Mouse (Mus musculus): ENCODE results near the gene Klhl29. TPM values are rescaled to one million over a fixed set of nuclear protein-coding genes. Genes with fewer than 3 reads are reported as not detected.

The Klhl29 gene
- polyA plus RNA-seq, 1 experiment from 2014 or later: 3.4 TPM

GRCm38 (mm10) chr12:5267271-5268187, 108.0 kb downstream of the Klhl29 start:
- no peak overlapping the region for H3K9ac ChIP-seq (replicated peaks; ENCODE audit: low read depth, low read length)
- 59% methylated on average over 9 of the region's 9 CpGs for WGBS

DNA sequence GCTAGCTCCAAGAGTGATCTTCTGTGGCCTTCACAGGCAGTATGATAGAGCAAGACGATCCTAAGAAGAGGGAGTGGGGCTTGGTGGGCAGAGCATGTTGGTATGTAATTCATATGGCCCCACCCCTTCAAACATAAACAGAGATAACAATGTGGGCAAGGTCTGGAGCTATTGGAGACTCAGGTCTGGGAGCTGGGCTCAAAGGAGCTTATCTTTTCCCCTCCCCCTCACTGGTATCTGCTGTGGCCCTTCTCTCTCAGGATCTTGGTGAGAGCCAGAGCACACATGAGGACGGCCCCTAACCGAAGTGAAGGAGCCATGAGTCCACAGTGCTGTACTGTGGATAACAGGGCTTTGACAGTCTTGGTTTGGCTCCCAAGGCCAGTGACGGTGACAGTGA, 108.7 kb downstream of the Klhl29 start:
- WGBS: 50% methylated on average over 4 of the region's 4 CpGs
- Histone ChIP-seq H3K4me3 (ENCODE audit: low read depth, low read length) (no peak overlapping the region), H3K27ac (ENCODE audit: low read length) (no peak overlapping the region), H3K4me2 (replicated peaks; ENCODE audit: low read depth, low read length) (no peak overlapping the region), H3K9ac (replicated peaks; ENCODE audit: low read depth, low read length) (no peak overlapping the region), H3K27me3 (ENCODE audit: control insufficient read depth, insufficient read depth, low read length) (no peaks in the 10 kb centered on the region), H3K4me1 (ENCODE audit: control insufficient read depth, insufficient read depth, low read length) (peaks cover 4% of the 10 kb centered on the region; the same call in 1 of the 2 replicates), H3K36me3 (ENCODE audit: control insufficient read depth, insufficient read depth, low read length) (no peaks in the 10 kb centered on the region), H3K9me3 (ENCODE audit: control insufficient read depth, low read depth, low read length) (no peaks in the 10 kb centered on the region)
- peak; percentile 57; the same call in 1 of the 2 replicates for ATAC-seq (ENCODE audit: insufficient number of reproducible peaks, insufficient read depth, low FRiP score, low read depth)

More at GRCm38 (mm10) chr12:5267271-5268187, 108.0 kb downstream of the Klhl29 start:
- H3K27me3 ChIP-seq (ENCODE audit: control insufficient read depth, insufficient read depth, low read length): no peaks in the 10 kb centered on the region
- H3K4me1 ChIP-seq (ENCODE audit: control insufficient read depth, insufficient read depth, low read length): peaks cover 4% of the 10 kb centered on the region; the same call in 1 of the 2 replicates
- peak overlapping the region; percentile 29; the same call in 1 of the 2 replicates for H3K27ac ChIP-seq (ENCODE audit: low read length)
- H3K36me3 ChIP-seq (ENCODE audit: control insufficient read depth, insufficient read depth, low read length): no peaks in the 10 kb centered on the region
- H3K9me3 ChIP-seq (ENCODE audit: control insufficient read depth, low read depth, low read length): no peaks in the 10 kb centered on the region
- H3K4me3 ChIP-seq (ENCODE audit: low read depth, low read length): no peak overlapping the region
- peak; percentile 43; the same call in 1 of the 2 replicates for ATAC-seq (ENCODE audit: insufficient number of reproducible peaks, insufficient read depth, low FRiP score, low read depth)
- H3K4me2 ChIP-seq (replicated peaks; ENCODE audit: low read depth, low read length): 0 out of 2 replicates have a peak overlapping the region, but pooled peaks have one; percentile 4

- Histone ChIP-seq H3K9me3 (ENCODE audit: control insufficient read depth, low read depth, low read length) (no peaks in the 10 kb centered on the region), H3K27me3 (ENCODE audit: control insufficient read depth, insufficient read depth, low read length) (no peaks in the 10 kb centered on the region), H3K4me2 (replicated peaks; ENCODE audit: low read depth, low read length) (no peak overlapping the region), H3K36me3 (ENCODE audit: control insufficient read depth, insufficient read depth, low read length) (no peaks in the 10 kb centered on the region), H3K9ac (replicated peaks; ENCODE audit: low read depth, low read length) (no peak overlapping the region), H3K27ac (ENCODE audit: low read length) (no peak overlapping the region), H3K4me3 (ENCODE audit: low read depth, low read length) (no peak overlapping the region), H3K4me1 (ENCODE audit: control insufficient read depth, insufficient read depth, low read length) (no peaks in the 10 kb centered on the region)
- 75% methylated on average over 4 of the region's 4 CpGs for WGBS
- ATAC-seq (ENCODE audit: insufficient number of reproducible peaks, insufficient read depth, low FRiP score, low read depth): no peak
These were observed 114.0 kb downstream of the Klhl29 start for GRCm38 (mm10) chr12:5261476-5261875.

DNA sequence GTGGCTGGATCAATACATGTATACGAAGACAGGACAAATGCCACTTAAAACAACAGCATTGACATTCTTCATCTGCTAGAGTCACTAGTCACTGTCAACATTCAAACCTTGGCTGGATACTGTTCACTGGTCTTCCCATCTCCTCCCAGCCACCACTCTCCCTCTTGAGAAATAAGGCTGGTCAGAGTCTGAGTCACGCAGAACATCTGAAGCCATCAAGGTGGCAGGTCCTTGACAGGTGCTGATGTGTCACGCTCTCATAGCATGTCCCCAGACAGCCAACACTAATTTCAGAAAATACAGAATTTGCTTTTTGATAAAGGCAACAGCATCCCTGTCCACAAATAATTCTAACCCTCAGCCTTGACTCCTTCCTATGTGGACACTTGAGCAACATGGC, 116.7 kb downstream of the Klhl29 start:
- no peaks in the 10 kb centered on the region for H3K36me3 ChIP-seq (ENCODE audit: control insufficient read depth, insufficient read depth, low read length)
- no peaks in the 10 kb centered on the region for H3K9me3 ChIP-seq (ENCODE audit: control insufficient read depth, low read depth, low read length)
- WGBS: 80% methylated on average over 3 of the region's 3 CpGs
- no peak overlapping the region for H3K9ac ChIP-seq (replicated peaks; ENCODE audit: low read depth, low read length)
- no peak overlapping the region for H3K4me3 ChIP-seq (ENCODE audit: low read depth, low read length)
- H3K27me3 ChIP-seq (ENCODE audit: control insufficient read depth, insufficient read depth, low read length): no peaks in the 10 kb centered on the region
- no peak overlapping the region for H3K27ac ChIP-seq (ENCODE audit: low read length)
- H3K4me2 ChIP-seq (replicated peaks; ENCODE audit: low read depth, low read length): no peak overlapping the region
- no peak for ATAC-seq (ENCODE audit: insufficient number of reproducible peaks, insufficient read depth, low FRiP score, low read depth)
- peaks cover 10% of the 10 kb centered on the region for H3K4me1 ChIP-seq (ENCODE audit: control insufficient read depth, insufficient read depth, low read length)

DNA sequence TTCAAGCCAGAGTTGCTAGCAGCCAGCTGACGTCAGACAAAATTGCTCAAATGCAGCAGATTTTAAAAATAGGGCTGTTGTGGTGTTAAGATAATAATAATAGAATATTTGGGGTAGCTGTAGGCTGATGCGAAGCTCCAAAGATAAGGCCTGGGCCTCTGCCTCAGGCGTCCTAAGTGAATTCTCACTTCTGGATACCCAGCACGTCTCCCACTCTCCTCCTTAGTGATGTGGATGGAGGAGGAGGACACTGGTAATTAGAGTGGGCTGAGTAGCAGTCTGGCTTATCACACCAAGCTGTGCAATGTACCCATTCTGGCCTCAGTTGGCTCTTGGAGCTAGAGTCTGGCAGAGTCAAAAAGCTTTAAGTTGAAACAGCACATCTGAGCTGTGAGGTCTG, 118.3 kb downstream of the Klhl29 start:
- WGBS: 75% methylated on average over 4 of the region's 4 CpGs

GRCm38 (mm10) chr12:5255079-5255478, 120.4 kb downstream of the Klhl29 start:
- no peak overlapping the region for H3K4me2 ChIP-seq (replicated peaks; ENCODE audit: low read depth, low read length)
- no peak overlapping the region for H3K9ac ChIP-seq (replicated peaks; ENCODE audit: low read depth, low read length)
- H3K27me3 ChIP-seq (ENCODE audit: control insufficient read depth, insufficient read depth, low read length): no peaks in the 10 kb centered on the region
- H3K27ac ChIP-seq (ENCODE audit: low read length): peak overlapping the region; percentile 78
- H3K9me3 ChIP-seq (ENCODE audit: control insufficient read depth, low read depth, low read length): no peaks in the 10 kb centered on the region
- 56% methylated on average over 9 of the region's 9 CpGs for WGBS
- ATAC-seq (ENCODE audit: insufficient number of reproducible peaks, insufficient read depth, low FRiP score, low read depth): no peak
- H3K4me1 ChIP-seq (ENCODE audit: control insufficient read depth, insufficient read depth, low read length): peaks cover 16% of the 10 kb centered on the region
- no peak overlapping the region for H3K4me3 ChIP-seq (ENCODE audit: low read depth, low read length)
- no peaks in the 10 kb centered on the region for H3K36me3 ChIP-seq (ENCODE audit: control insufficient read depth, insufficient read depth, low read length)

More for the DNA sequence above, 118.3 kb downstream of the Klhl29 start:
- no peaks in the 10 kb centered on the region for H3K27me3 ChIP-seq (ENCODE audit: control insufficient read depth, insufficient read depth, low read length)
- H3K4me1 ChIP-seq (ENCODE audit: control insufficient read depth, insufficient read depth, low read length): peaks cover 16% of the 10 kb centered on the region
- no peak overlapping the region for H3K4me2 ChIP-seq (replicated peaks; ENCODE audit: low read depth, low read length)
- no peaks in the 10 kb centered on the region for H3K9me3 ChIP-seq (ENCODE audit: control insufficient read depth, low read depth, low read length)
- no peak for ATAC-seq (ENCODE audit: insufficient number of reproducible peaks, insufficient read depth, low FRiP score, low read depth)
- no peaks in the 10 kb centered on the region for H3K36me3 ChIP-seq (ENCODE audit: control insufficient read depth, insufficient read depth, low read length)
- no peak overlapping the region for H3K9ac ChIP-seq (replicated peaks; ENCODE audit: low read depth, low read length)
- H3K27ac ChIP-seq (ENCODE audit: low read length): no peak overlapping the region
- H3K4me3 ChIP-seq (ENCODE audit: low read depth, low read length): no peak overlapping the region

DNA sequence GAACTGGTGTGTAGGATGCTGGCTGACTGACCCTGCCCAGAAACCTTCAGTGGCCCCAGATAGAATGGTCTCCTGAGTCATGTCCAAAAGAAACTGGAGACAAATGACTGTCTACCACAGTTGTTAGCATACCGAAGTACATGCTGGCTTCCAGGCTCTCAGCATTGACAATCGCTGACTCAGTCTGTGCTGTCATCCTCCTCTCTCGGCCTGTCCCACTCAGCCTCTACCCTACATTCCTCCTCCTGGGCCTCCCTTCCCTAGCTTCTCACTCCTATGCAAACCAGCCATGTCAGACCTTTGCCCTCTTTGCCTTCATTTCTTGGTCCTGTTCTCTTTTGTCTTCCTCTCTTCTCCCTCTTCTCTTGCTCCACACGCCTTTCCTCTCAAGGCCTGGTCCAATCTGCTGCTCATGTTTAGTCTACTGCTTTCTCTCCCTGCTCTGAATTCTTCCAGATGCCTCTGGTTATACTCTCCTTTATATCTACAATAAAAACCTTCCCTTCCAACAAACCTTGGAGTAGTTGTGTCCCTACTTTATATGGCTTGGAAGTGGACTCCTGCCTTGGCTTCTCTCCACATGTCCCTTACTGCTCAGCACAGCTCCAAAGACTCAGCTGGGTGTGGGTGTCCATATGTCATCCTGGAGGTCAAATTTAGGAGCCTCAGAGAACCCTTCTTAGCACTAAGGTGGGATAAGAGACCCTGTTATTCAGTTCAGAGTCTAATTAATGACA, 121.1 kb downstream of the Klhl29 start:
- Histone ChIP-seq H3K9me3 (ENCODE audit: control insufficient read depth, low read depth, low read length) (no peaks in the 10 kb centered on the region), H3K4me2 (replicated peaks; ENCODE audit: low read depth, low read length) (no peak overlapping the region), H3K27ac (ENCODE audit: low read length) (peak overlapping the region; percentile 78), H3K4me1 (ENCODE audit: control insufficient read depth, insufficient read depth, low read length) (peaks cover 16% of the 10 kb centered on the region), H3K27me3 (ENCODE audit: control insufficient read depth, insufficient read depth, low read length) (no peaks in the 10 kb centered on the region), H3K36me3 (ENCODE audit: control insufficient read depth, insufficient read depth, low read length) (no peaks in the 10 kb centered on the region), H3K4me3 (ENCODE audit: low read depth, low read length) (no peak overlapping the region), H3K9ac (replicated peaks; ENCODE audit: low read depth, low read length) (no peak overlapping the region)
- WGBS: 74% methylated on average over 4 of the region's 4 CpGs
- ATAC-seq (ENCODE audit: insufficient number of reproducible peaks, insufficient read depth, low FRiP score, low read depth): peak; percentile 66; the same call in 1 of the 2 replicates

DNA sequence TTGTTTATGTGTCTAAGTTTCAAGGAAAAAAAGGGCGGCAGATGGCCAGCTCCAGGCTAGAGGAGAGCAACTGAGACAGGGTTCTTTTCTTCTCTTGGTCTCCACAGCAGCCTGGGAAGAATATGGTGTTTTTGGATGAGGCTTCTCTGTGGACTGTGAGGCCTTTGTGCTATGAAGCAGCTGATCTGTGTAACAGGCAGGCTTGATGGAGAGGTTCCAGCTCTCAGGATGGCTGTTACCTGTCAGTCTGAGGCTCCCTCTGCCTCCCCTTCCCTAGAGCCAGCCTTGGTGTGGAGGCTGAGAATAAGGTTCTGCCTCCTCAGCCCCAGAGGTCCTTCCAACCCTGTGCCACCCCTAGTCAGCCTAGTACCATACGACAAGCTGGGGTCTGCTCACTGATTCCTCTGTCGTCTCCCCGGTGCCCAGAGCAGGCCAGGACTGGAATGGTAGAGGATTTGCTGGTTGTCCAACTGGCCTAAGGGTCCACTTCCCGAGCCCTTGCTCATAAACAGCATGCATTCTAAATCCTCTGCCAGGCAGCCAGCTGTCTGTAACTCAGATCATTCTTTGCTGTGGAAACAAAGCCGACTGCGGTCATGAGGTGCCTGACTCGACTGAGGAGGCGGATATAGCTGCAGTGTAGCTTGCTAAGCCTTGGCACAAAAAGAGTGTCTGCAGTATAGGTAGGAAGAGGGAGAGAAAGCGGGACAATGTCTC, 122.0 kb downstream of the Klhl29 start:
- Histone ChIP-seq H3K27me3 (ENCODE audit: control insufficient read depth, insufficient read depth, low read length) (no peaks in the 10 kb centered on the region), H3K27ac (ENCODE audit: low read length) (peak overlapping the region; percentile 78), H3K4me3 (ENCODE audit: low read depth, low read length) (no peak overlapping the region), H3K36me3 (ENCODE audit: control insufficient read depth, insufficient read depth, low read length) (no peaks in the 10 kb centered on the region), H3K9me3 (ENCODE audit: control insufficient read depth, low read depth, low read length) (no peaks in the 10 kb centered on the region), H3K9ac (replicated peaks; ENCODE audit: low read depth, low read length) (no peak overlapping the region), H3K4me1 (ENCODE audit: control insufficient read depth, insufficient read depth, low read length) (peaks cover 16% of the 10 kb centered on the region), H3K4me2 (replicated peaks; ENCODE audit: low read depth, low read length) (no peak overlapping the region)
- ATAC-seq (ENCODE audit: insufficient number of reproducible peaks, insufficient read depth, low FRiP score, low read depth): no peak
- WGBS: 68% methylated on average over 10 of the region's 10 CpGs
